In the genomic region with DNA sequence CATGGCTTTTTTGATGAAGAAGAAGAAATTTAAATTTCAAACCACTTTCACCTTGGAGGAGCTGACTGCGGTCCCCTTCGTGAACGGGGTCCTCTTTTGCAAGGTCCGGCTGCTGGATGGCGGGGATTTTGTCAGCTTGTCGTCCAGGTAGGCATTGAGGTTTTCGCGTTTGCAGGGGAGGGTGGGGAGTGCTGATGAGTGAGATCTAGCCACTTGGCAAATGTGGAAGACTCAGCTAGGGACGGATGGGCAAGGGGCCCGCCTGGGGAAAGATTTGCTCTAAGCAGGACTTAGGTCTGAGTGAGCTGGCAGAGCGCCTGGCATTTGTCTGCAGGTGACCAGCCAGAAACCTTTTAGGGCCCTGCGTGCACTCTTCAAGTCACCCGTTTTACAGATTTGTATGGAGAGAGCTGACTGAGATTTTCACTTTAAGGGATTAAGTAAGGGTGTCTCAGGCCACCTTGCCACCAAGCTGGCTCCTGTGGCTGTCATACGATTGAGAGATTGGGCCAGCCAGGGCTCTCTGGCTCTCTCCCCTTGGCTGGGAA, we compare ENCODE assay signal across 9 mouse cellular contexts. TPM values are rescaled to one million over a fixed set of nuclear protein-coding genes. Genes with fewer than 3 reads are reported as not detected.
DNase-seq lines count a peak whose midpoint lies in the region; TF ChIP-seq lines count a peak whose summit lies in the region.
"Had no signal": no experiment of that assay in that cellular context is flagged by ENCODE, and none has a peak within 500 bp of the region (broad histone marks: within the 10 kb centered on the region; RNA-seq: fewer than 3 reads in every experiment).

No protein-coding gene starts in this region.

- under 1% methylated on average over 14 of the region's 14 CpGs for WGBS in limb, embryonic 10.5 days

- H3ac ChIP-seq in myocyte (ENCODE audit: control insufficient read depth, insufficient read length): peak overlapping the region; percentile 53

- DNase-seq in adrenal gland, postnatal 14 days: peak; percentile 47
- DNase-seq in adrenal gland, adult 18-20 months (ENCODE audit: low spot score in 2 of 2): no peak
- DNase-seq in thymus, postnatal 4 days: peak; percentile 44
- no peak for DNase-seq in thymus, postnatal 25 days
- DNase-seq in heart, postnatal 14 days: peak; percentile 29 to 38
- peak; percentile 54 for DNase-seq in limb, embryonic 10.5 days (ENCODE audit: low spot score)
- DNase-seq in urinary bladder, postnatal 36 days (ENCODE audit: low spot score in 2 of 2): no peak

- TF ChIP-seq POLR2A in myocyte (IDR thresholded peaks at IDR 0.05; ENCODE audit: insufficient read length, low read depth): no peak

- H3K79me2 ChIP-seq in myocyte (ENCODE audit: control insufficient read depth, insufficient read depth): no peaks in the 10 kb centered on the region

- H3K27me3 ChIP-seq in limb, embryonic 10.5 days (ENCODE audit: low read depth, poor library complexity, severe bottlenecking): no peaks in the 10 kb centered on the region
- no peaks in the 10 kb centered on the region for H3K27me3 ChIP-seq in myocyte (ENCODE audit: control insufficient read depth, insufficient read depth, insufficient read length)

- peaks cover 69% of the 10 kb centered on the region for H3K4me1 ChIP-seq in limb, embryonic 10.5 days

- H3K27ac ChIP-seq in limb, embryonic 10.5 days: peak overlapping the region; percentile 95

- H3K4me3 ChIP-seq in limb, embryonic 10.5 days: peak overlapping the region; percentile 92
- H3K4me3 ChIP-seq in myocyte: peak overlapping the region; percentile 29

- peak overlapping the region; percentile 87 for H3K4me2 ChIP-seq in myocyte (ENCODE audit: low read depth)

- H3K36me3 ChIP-seq in limb, embryonic 10.5 days: no peaks in the 10 kb centered on the region
- no peaks in the 10 kb centered on the region for H3K36me3 ChIP-seq in myocyte (ENCODE audit: control insufficient read depth, insufficient read depth)

- intact Hi-C loops in heart, postnatal 14 days (cut with DNase I): loop anchor here (2.0 kb wide), 1 partner anchor 31 kb away; no protein-coding TSS in a partner anchor

- H3K9me3 ChIP-seq in limb, embryonic 10.5 days (replicated peaks): no peaks in the 10 kb centered on the region

TF ChIP-seq in myocyte, 11 proteins besides CTCF, POLR2A, EP300 and RAD21:
- TF ChIP-seq TCF12 (IDR thresholded peaks at IDR 0.05; ENCODE audit: insufficient read depth, poor library complexity, severe bottlenecking): no peak
- TF ChIP-seq SRF (IDR thresholded peaks at IDR 0.05; ENCODE audit: control insufficient read depth, insufficient read length, low read depth): no peak
- no peak for TF ChIP-seq MYOD1 (IDR thresholded peaks at IDR 0.05; ENCODE audit: control insufficient read depth in 1 of 3, insufficient read length in 2 of 3, low read depth in 2 of 3)
- TF ChIP-seq MYOG (IDR thresholded peaks at IDR 0.05; ENCODE audit: control insufficient read depth in 1 of 3, insufficient read depth in 1 of 3, insufficient read length in 2 of 3, low read depth in 2 of 3): no peak
- no peak for TF ChIP-seq MAX (IDR thresholded peaks at IDR 0.05; ENCODE audit: low read depth)
- no peak for TF ChIP-seq CEBPB (IDR thresholded peaks at IDR 0.05; ENCODE audit: insufficient read depth, poor library complexity, severe bottlenecking)
- no peak for TF ChIP-seq TCF3 (IDR thresholded peaks at IDR 0.05; ENCODE audit: insufficient read length, low read depth)
- TF ChIP-seq E2F4 (IDR thresholded peaks at IDR 0.05; ENCODE audit: insufficient read depth): no peak
- TF ChIP-seq POLR2AphosphoS2 (IDR thresholded peaks at IDR 0.05; ENCODE audit: insufficient read length, low read depth): no peak
- no peak for TF ChIP-seq REST (IDR thresholded peaks at IDR 0.05; ENCODE audit: insufficient read depth, insufficient read length)
- TF ChIP-seq USF1 (IDR thresholded peaks at IDR 0.05; ENCODE audit: low read depth): no peak

RNA-seq across cellular contexts. Expression of a gene that starts 1.0 kb away (rescaled TPM):
- total RNA-seq in adrenal gland, postnatal 14 days (2021): 25.6 and 28.7 TPM in 2 replicates
- total RNA-seq in adrenal gland, adult 18-20 months (2021): 10 to 100 TPM; 27.4 to 41.0 TPM
- 1 to 10 TPM; 8.6 to 9.7 TPM for total RNA-seq in heart, postnatal 14 days (2021)
- 12.0 and 14.0 TPM in 2 replicates for polyA plus RNA-seq in limb, embryonic 10.5 days (2016; fragmentation: Nextera tagmentation; extraction: Ambion mirVana)
- polyA plus RNA-seq in myocyte (2012; fragmentation: generic; extraction: Trizol): 1.7 TPM

RNA-seq across cellular contexts. Expression of a gene that starts 34.5 kb away (rescaled TPM):
- 47.8 and 61.8 TPM in 2 replicates for total RNA-seq in adrenal gland, postnatal 14 days (2021)
- total RNA-seq in adrenal gland, adult 18-20 months (2021): 10 to 100 TPM; 49.7 to 58.0 TPM
- 10 to 100 TPM; 21.4 to 22.7 TPM for total RNA-seq in heart, postnatal 14 days (2021)
- 104 and 109 TPM in 2 replicates for polyA plus RNA-seq in limb, embryonic 10.5 days (2016; fragmentation: Nextera tagmentation; extraction: Ambion mirVana)
- 47.5 TPM for polyA plus RNA-seq in myocyte (2012; fragmentation: generic; extraction: Trizol)

RNA-seq across cellular contexts. Expression of a gene that starts 38.4 kb away (rescaled TPM):
- 0.23 TPM in 1 of 2 replicates, not detected in the other for total RNA-seq in adrenal gland, postnatal 14 days (2021)
- total RNA-seq in adrenal gland, adult 18-20 months (2021): not detected
- not detected for total RNA-seq in heart, postnatal 14 days (2021)
- 1.0 and 2.7 TPM in 2 replicates for polyA plus RNA-seq in limb, embryonic 10.5 days (2016; fragmentation: Nextera tagmentation; extraction: Ambion mirVana)
- polyA plus RNA-seq in myocyte (2012; fragmentation: generic; extraction: Trizol): 0.10 TPM
- total RNA-seq: heart, postnatal 10 days had no signal

RNA-seq across cellular contexts. Expression of a gene that starts 39.3 kb away (rescaled TPM):
- not detected in 2 replicates for total RNA-seq in adrenal gland, postnatal 14 days (2021)
- total RNA-seq in adrenal gland, adult 18-20 months (2021): not detected
- total RNA-seq in heart, postnatal 14 days (2021): not detected
- 0.24 TPM in 1 of 2 replicates, not detected in the other for polyA plus RNA-seq in limb, embryonic 10.5 days (2016; fragmentation: Nextera tagmentation; extraction: Ambion mirVana)
- polyA plus RNA-seq in myocyte (2012; fragmentation: generic; extraction: Trizol): 0.04 TPM
- total RNA-seq: heart, postnatal 10 days had no signal

RNA-seq across cellular contexts. Expression of a gene that starts 50.7 kb away (rescaled TPM):
- total RNA-seq in adrenal gland, postnatal 14 days (2021): 12.0 and 13.5 TPM in 2 replicates
- 10 to 100 TPM in 1 of 2 experiments, 1 to 10 TPM in 1; 6.6 to 11.4 TPM for total RNA-seq in adrenal gland, adult 18-20 months (2021)
- 10 to 100 TPM; 22.8 to 23.6 TPM for total RNA-seq in heart, postnatal 14 days (2021)
- polyA plus RNA-seq in limb, embryonic 10.5 days (2016; fragmentation: Nextera tagmentation; extraction: Ambion mirVana): 26.0 and 26.1 TPM in 2 replicates
- 75.4 TPM for polyA plus RNA-seq in myocyte (2012; fragmentation: generic; extraction: Trizol)

Comparison
In these comparisons a context has a peak if more than half of its experiments do, and no peak if none do; other contexts are left out.
1. DNase-seq: peak in adrenal gland, postnatal 14 days (single experiment), thymus, postnatal 4 days (single experiment), heart, postnatal 14 days (2 of 2) and limb, embryonic 10.5 days (single experiment); none in adrenal gland, adult 18-20 months (0 of 2), thymus, postnatal 25 days (single experiment) and urinary bladder, postnatal 36 days (0 of 2).